Mouse (Mus musculus) heart, embryonic 12.5 days (tissue): ENCODE measurements at regions not wholly inside any gene's neighbourhood (a gene's known extent, or its start where the extent isn't known, plus 50 kb on each side); places are given as distances from the start of the nearest gene placed in this dataset.

ENCODE experiments used
- ATAC-seq: fragments of 200-750 bp; cut with Nextera tagmentation; 2 replicates; pipeline ENCODE4 v1.8.0; 2017; ENCODE audit warnings: moderate TSS enrichment, moderate library complexity; ENCODE audit not compliant: insufficient number of reproducible peaks, low FRiP score
- H3K27ac ChIP-seq: fragments of 300-500 bp; sonication (generic); 2 replicates; pipeline ENCODE4 v1.5.1; 2016; ENCODE audit warnings: mild to moderate bottlenecking, moderate library complexity; ENCODE audit not compliant: poor library complexity, severe bottlenecking
- H3K27me3 ChIP-seq: fragments of 300-500 bp; sonication (generic); replicated peaks from 2 replicates; pipeline ENCODE4 v1.6.1; 2016; ENCODE audit warnings: mild to moderate bottlenecking, moderate library complexity
- H3K36me3 ChIP-seq: fragments of 300-500 bp; sonication (generic); 2 replicates; pipeline ENCODE4 v1.6.1; 2016; ENCODE audit warnings: mild to moderate bottlenecking, moderate library complexity
- H3K4me1 ChIP-seq: fragments of 300-500 bp; sonication (generic); replicated peaks from 2 replicates; pipeline ENCODE4 v1.6.1; 2016; ENCODE audit warnings: mild to moderate bottlenecking
- H3K4me2 ChIP-seq: fragments of 300-500 bp; sonication (generic); 2 replicates; pipeline ENCODE4 v1.6.1; 2016; ENCODE audit warnings: mild to moderate bottlenecking, moderate library complexity
- H3K4me3 ChIP-seq: fragments of 300-500 bp; sonication (generic); 2 replicates; pipeline ENCODE4 v1.5.1; 2016; ENCODE audit warnings: mild to moderate bottlenecking
- H3K9ac ChIP-seq: fragments of 300-500 bp; sonication (generic); 2 replicates; pipeline ENCODE4 v1.6.1; 2016; ENCODE audit warnings: mild to moderate bottlenecking, moderate library complexity
- H3K9me3 ChIP-seq: fragments of 300-500 bp; sonication (generic); replicated peaks from 2 replicates; pipeline ENCODE4 v1.6.1; 2016; ENCODE audit warnings: mild to moderate bottlenecking, moderate library complexity
- WGBS: fragments of 180-500 bp; shearing (Covaris S2); methylation state at CpG from one replicate; pipeline ENCODE4 v1.1.7; 2016; 5-methylcytosine and 5-hydroxymethylcytosine counted together

DNA sequence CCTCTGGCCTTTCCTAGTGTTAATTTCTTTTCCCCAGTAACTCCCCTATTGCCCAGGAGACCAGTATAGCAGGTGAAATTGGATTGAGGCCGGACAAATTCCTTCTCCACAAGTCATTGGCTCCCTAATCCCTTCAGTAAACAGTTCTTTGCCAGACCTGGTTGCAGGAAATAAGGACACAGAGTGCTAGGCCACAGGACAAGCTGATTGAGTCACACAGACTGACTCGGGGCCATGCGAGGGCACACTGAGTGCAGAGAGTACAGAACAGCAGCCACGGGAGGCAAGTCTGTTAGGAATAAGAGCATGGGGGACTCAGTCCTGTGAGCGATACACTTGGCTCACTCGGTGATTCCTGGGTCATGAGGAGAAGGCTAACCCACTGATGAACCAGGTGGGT is 134.3 kb upstream of the Ajap1 start:
- Histone ChIP-seq H3K27ac (no peak overlapping the region), H3K36me3 (no peaks in the 10 kb centered on the region), H3K4me3 (no peak overlapping the region), H3K4me2 (no peak overlapping the region), H3K27me3 (no peaks in the 10 kb centered on the region), H3K9me3 (no peaks in the 10 kb centered on the region), H3K4me1 (no peaks in the 10 kb centered on the region), H3K9ac (no peak overlapping the region)
- ATAC-seq = no peak
- WGBS = 76% methylated on average over 6 of the region's 6 CpGs

DNA sequence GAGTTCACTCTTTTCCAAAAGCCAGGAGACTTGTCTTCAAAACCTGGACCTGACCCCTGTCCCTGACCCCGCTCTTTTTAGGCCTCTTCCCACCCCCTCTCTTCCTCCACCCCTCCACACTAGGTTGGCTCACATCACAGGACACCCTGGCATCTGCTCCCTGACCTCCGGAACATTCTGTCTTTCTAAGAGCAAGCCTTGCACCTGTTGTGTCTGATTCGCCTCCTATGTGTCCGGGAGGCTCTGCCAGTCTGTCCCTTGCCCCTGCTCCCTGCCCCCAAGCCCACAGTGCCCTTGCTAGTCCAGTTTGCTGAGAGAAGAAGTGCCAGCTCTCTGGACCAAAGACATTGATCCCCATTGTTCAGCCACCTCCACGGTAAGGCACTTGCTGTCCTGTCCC is 138.3 kb upstream of the Ajap1 start:
- H3K36me3 ChIP-seq = no peaks in the 10 kb centered on the region
- H3K27ac ChIP-seq = no peak overlapping the region
- no peak overlapping the region for H3K4me2 ChIP-seq
- H3K9ac ChIP-seq = no peak overlapping the region
- no peaks in the 10 kb centered on the region for H3K4me1 ChIP-seq
- ATAC-seq = no peak
- no peaks in the 10 kb centered on the region for H3K9me3 ChIP-seq
- H3K27me3 ChIP-seq = no peaks in the 10 kb centered on the region
- no peak overlapping the region for H3K4me3 ChIP-seq
- 81% methylated on average over 5 of the region's 5 CpGs for WGBS

DNA sequence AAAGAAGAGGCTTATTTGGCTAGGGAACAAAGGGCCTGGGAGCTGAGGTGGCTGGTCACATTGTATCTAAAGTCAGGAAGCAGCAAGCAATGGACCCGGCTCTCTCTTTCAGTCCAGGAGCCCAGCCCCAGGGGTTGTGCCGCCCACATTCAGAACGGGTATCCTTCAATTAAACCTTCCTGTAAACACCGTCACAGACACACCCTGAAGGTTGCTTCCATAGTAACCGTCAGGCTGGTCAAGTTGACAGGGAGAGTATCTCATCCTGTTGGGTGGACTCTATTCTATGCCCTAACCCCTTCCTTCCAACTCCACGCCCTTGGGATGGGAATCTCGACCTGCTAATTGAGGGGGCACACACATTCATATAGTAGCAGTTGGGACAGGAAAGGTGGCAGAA is 148.6 kb upstream of the Ajap1 start:
- 66% methylated on average over 7 of the region's 7 CpGs for WGBS
- no peak overlapping the region for H3K4me2 ChIP-seq

DNA sequence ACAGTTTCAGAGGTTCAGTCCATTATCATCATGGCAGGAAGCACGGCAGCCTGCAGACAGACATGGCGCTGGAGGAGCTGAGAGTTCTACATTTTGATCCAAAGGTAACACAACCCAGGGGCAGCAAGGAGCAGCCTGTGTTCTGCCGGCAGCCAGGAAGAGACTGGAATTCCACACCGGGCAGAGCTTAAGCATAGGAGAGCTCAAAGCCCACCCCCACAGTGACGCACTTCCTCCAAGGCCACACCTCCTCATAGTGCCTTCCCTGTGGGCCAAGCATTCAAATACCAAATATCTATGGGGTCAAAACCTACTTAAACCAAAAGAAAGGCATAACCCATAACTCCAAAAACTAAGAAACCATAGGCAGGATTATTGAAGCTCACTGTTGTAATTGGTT is 149.4 kb upstream of the Ajap1 start:
- H3K9ac ChIP-seq = no peak overlapping the region
- no peaks in the 10 kb centered on the region for H3K36me3 ChIP-seq
- 86% methylated on average over 5 of the region's 5 CpGs for WGBS
- no peak for ATAC-seq
- H3K4me3 ChIP-seq = no peak overlapping the region
- peaks cover 6% of the 10 kb centered on the region; the same call in 1 of the 2 replicates for H3K9me3 ChIP-seq
- no peaks in the 10 kb centered on the region; the same call in 1 of the 2 replicates for H3K27me3 ChIP-seq
- no peak overlapping the region for H3K27ac ChIP-seq
- H3K4me2 ChIP-seq = no peak overlapping the region
- no peaks in the 10 kb centered on the region for H3K4me1 ChIP-seq

More for the DNA sequence above, 148.6 kb upstream of the Ajap1 start:
- no peaks in the 10 kb centered on the region for H3K36me3 ChIP-seq
- H3K4me3 ChIP-seq = no peak overlapping the region
- no peaks in the 10 kb centered on the region for H3K4me1 ChIP-seq
- peaks cover 6% of the 10 kb centered on the region; the same call in 1 of the 2 replicates for H3K9me3 ChIP-seq
- H3K9ac ChIP-seq = no peak overlapping the region
- no peak for ATAC-seq
- no peak overlapping the region for H3K27ac ChIP-seq
- no peaks in the 10 kb centered on the region; the same call in 1 of the 2 replicates for H3K27me3 ChIP-seq

DNA sequence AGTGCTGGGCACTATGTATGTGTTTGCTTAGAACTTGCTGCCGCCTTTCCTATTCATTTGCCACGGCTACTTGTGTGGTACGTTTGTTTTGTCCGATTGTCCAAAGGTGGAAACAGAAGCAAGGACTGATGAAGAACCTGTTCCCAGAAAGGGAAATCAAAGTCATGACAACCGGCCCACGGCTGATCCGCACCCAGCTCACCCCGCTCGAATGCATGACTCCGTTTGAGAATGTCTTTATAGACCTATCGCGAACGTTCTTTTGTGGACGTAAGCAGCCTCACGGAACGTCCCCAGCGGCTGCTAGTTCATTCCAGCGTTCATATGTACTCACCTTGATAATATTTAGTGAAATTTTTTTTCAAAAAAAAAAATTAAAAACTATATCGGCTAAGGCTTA is 149.9 kb upstream of the Ajap1 start:
- no peak overlapping the region for H3K27ac ChIP-seq
- no peaks in the 10 kb centered on the region for H3K36me3 ChIP-seq
- H3K9me3 ChIP-seq = peaks cover 6% of the 10 kb centered on the region; the same call in 1 of the 2 replicates
- no peak overlapping the region for H3K4me3 ChIP-seq
- WGBS = 88% methylated on average over 19 of the region's 19 CpGs
- H3K4me2 ChIP-seq = no peak overlapping the region
- H3K4me1 ChIP-seq = no peaks in the 10 kb centered on the region
- H3K27me3 ChIP-seq = no peaks in the 10 kb centered on the region; the same call in 1 of the 2 replicates
- ATAC-seq = no peak
- H3K9ac ChIP-seq = no peak overlapping the region

DNA sequence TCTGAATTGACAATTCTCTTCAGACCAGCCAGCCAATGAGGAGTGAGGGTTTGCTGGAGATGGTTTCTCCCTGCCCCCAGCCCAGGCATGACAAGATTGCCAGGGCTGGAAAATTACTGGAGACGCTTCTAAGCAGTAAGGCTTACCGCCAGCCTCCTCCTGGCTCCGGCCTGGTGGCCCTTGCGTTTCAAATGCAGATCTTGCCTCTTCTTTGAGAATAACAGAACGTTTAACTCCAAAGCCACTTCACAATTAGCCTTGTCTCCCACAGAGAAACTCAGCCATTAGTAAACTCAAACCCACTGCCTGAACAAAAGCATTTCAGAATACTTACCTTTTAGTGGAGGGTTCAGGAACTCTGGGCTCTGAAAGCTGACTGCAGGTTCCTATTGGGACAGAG is 150.6 kb upstream of the Ajap1 start:
- H3K9ac ChIP-seq = no peak overlapping the region
- no peak overlapping the region for H3K4me3 ChIP-seq
- ATAC-seq = no peak
- H3K9me3 ChIP-seq = peaks cover 6% of the 10 kb centered on the region; the same call in 1 of the 2 replicates
- H3K4me1 ChIP-seq = no peaks in the 10 kb centered on the region
- no peak overlapping the region for H3K27ac ChIP-seq
- WGBS = 35% methylated on average over 5 of the region's 5 CpGs
- H3K4me2 ChIP-seq = no peak overlapping the region
- peaks cover 2% of the 10 kb centered on the region; the same call in 1 of the 2 replicates for H3K27me3 ChIP-seq
- no peaks in the 10 kb centered on the region for H3K36me3 ChIP-seq

DNA sequence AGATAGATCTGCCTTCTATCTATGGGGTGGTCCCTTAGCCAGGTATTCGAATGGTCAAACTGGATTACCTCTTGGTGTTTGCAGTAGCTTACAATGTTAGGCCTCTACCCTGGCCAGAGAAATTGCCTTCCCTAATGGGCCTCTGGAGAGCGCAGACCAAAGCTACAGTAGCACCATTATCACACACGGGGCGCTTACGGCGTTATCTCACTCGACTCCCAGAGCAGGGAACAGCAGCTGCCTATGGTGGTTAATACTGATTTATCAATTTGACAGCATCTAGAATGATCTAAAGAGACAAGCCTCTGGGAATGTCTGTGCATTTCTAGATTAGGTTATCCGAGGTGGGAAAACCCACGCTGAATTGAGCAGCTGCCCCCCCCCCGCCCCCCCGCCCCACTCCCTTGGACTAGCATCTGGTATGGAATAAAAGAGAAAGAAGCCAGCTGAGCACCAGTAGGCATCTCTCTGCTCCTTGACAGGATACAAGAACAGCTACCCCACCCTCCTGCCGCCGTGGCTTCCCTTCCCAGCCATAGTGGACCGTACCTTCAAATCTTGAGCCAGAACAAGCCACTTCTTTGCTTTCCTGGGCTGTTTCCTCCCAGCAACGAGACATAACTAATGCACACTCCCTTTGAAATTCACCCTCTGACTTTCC is 151.7 kb upstream of the Ajap1 start:
- H3K4me3 ChIP-seq = no peak overlapping the region
- H3K36me3 ChIP-seq = no peaks in the 10 kb centered on the region
- no peaks in the 10 kb centered on the region for H3K4me1 ChIP-seq
- H3K27ac ChIP-seq = no peak overlapping the region
- no peak for ATAC-seq
- peaks cover 2% of the 10 kb centered on the region; the same call in 1 of the 2 replicates for H3K27me3 ChIP-seq
- 20% methylated on average over 15 of the region's 15 CpGs for WGBS
- H3K9me3 ChIP-seq = peaks cover 6% of the 10 kb centered on the region; the same call in 1 of the 2 replicates
- H3K4me2 ChIP-seq = no peak overlapping the region
- H3K9ac ChIP-seq = no peak overlapping the region

DNA sequence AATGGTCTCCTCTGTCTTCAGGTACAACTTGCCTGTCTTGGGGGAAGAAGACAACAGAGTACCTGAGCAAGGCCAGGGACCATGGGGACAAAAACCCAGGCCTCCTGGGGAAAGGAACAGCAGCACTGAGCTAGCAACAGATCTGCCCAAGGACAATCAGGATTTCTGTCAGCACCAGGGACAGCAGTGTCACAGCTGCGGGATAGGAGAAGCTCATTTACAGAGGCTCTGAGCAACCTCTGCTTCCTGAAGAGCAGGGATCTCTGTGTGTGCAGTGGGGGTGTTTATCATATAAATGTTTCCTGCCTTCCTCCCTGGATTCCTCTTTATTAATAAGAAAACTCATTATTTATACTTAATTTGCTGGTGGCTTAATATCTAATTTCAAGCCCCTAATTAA is 155.4 kb upstream of the Ajap1 start:
- no peak overlapping the region for H3K4me2 ChIP-seq
- H3K4me1 ChIP-seq = no peaks in the 10 kb centered on the region
- no peaks in the 10 kb centered on the region for H3K36me3 ChIP-seq
- H3K9me3 ChIP-seq = no peaks in the 10 kb centered on the region
- no peak for ATAC-seq
- no peak overlapping the region for H3K4me3 ChIP-seq
- H3K27me3 ChIP-seq = peaks cover 5% of the 10 kb centered on the region; the same call in 1 of the 2 replicates
- no peak overlapping the region for H3K9ac ChIP-seq
- 0% methylated on average over 1 of the region's 1 CpGs for WGBS
- no peak overlapping the region for H3K27ac ChIP-seq

DNA sequence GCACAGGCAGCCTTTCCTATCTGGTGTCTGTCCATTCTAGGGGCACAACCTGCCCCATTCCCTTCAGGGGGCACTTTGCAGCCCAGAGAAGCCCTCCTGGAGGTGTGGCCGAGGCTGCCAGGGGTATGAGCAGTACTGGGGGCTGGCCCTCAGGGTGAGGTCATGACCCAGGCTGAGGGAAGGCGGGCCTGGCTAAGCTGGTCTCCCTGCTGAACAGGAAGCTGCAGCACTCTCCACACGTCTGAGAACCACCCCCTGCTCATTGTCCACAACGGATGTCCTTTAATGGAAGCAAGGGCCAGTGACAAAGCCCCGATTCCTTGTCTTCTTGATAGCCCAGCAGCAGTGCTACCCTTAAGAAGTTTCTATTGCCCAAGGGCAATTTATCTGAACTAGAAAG is 169.2 kb upstream of the Ajap1 start:
- peaks cover 6% of the 10 kb centered on the region; the same call in 1 of the 2 replicates for H3K4me1 ChIP-seq
- peak; percentile 76 for ATAC-seq
- no peaks in the 10 kb centered on the region for H3K36me3 ChIP-seq
- H3K27ac ChIP-seq = no peak overlapping the region
- 7% methylated on average over 5 of the region's 5 CpGs for WGBS
- H3K4me2 ChIP-seq = no peak overlapping the region
- no peak overlapping the region for H3K4me3 ChIP-seq
- no peaks in the 10 kb centered on the region for H3K9me3 ChIP-seq
- H3K27me3 ChIP-seq = no peaks in the 10 kb centered on the region
- H3K9ac ChIP-seq = no peak overlapping the region

DNA sequence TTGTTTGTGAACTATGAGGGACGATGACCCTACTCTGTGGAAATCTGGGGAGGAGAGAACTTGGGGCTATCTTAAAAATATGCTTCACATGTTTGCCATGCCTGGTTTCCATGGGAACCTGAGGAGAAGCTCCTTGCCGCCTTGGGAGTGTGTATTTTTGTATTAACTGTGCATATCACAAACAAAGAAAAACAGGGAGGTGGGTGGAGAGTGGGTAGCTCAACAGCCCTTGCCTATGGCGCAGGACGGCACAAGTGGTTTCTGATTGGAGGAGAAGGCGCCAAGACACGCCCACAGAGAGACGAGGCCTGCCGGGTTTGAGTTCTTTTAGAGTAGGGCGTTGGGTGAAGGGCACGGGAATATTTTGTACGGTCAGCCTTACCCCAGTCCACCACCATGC is 170.2 kb upstream of the Ajap1 start:
- H3K4me1 ChIP-seq = peaks cover 6% of the 10 kb centered on the region; the same call in 1 of the 2 replicates
- H3K4me2 ChIP-seq = no peak overlapping the region
- no peaks in the 10 kb centered on the region for H3K27me3 ChIP-seq
- H3K9ac ChIP-seq = no peak overlapping the region
- no peaks in the 10 kb centered on the region for H3K9me3 ChIP-seq
- ATAC-seq = no peak
- WGBS = 79% methylated on average over 11 of the region's 11 CpGs
- no peaks in the 10 kb centered on the region for H3K36me3 ChIP-seq
- no peak overlapping the region for H3K27ac ChIP-seq
- H3K4me3 ChIP-seq = no peak overlapping the region

DNA sequence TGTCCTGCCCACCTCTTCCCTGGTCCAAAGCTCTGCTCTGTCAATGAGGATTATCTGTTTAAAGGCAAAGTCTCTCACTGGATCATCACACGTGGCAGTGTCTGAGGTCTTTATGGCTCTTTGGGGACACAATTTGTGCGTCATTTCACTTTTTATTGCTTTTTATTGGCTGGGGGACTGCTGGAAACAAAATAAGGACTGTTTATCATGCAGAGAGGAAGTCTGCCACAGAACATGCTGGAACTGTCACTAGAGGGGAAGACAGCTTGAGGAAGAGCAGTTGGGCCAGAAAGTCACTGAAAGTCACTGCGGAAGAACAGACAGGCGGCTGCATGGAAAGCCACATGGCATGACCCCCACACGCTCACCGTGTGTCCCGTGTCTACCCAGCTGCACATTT is 180.1 kb upstream of the Ajap1 start:
- 71% methylated on average over 7 of the region's 7 CpGs for WGBS
- no peak for ATAC-seq
- H3K9ac ChIP-seq = no peak overlapping the region
- H3K27ac ChIP-seq = no peak overlapping the region
- no peak overlapping the region for H3K4me2 ChIP-seq
- no peaks in the 10 kb centered on the region for H3K27me3 ChIP-seq
- H3K9me3 ChIP-seq = no peaks in the 10 kb centered on the region; the same call in 1 of the 2 replicates
- no peaks in the 10 kb centered on the region for H3K4me1 ChIP-seq
- no peak overlapping the region for H3K4me3 ChIP-seq
- H3K36me3 ChIP-seq = no peaks in the 10 kb centered on the region
